Mouse (Mus musculus) MEL (cell line): Measurements from ENCODE around the gene Mmp15. TPM values are rescaled to one million over a fixed set of nuclear protein-coding genes. Genes with fewer than 3 reads are reported as not detected.

Source experiments
- DNase-seq: peaks from one replicate; pipeline ENCODE4 v3.0.0; 2011; ENCODE audit warnings: low read depth, low spot score
- H3K27ac ChIP-seq: 2 replicates; pipeline ENCODE4 v1.5.1; 2012; ENCODE audit warnings: low read depth, mild to moderate bottlenecking, control low read depth, low read length, moderate library complexity; ENCODE audit not compliant: control insufficient read depth
- H3K27me3 ChIP-seq, 2 experiments: fragments of 150-350 bp in 1 of 2; sonication (generic) in 1 of 2; 2 replicates each; pipeline ENCODE4 v1.6.1; 2012; ENCODE audit warnings: low read length in 2 of 2, mild to moderate bottlenecking in 2 of 2, improper control_type of control experiment in 1 of 2, moderate library complexity in 1 of 2; ENCODE audit not compliant: insufficient read depth in 2 of 2, control insufficient read depth in 1 of 2
- H3K36me3 ChIP-seq, 2 experiments: 2 replicates each; pipeline ENCODE4 v1.6.1; 2012 to 2014; ENCODE audit warnings: low read length in 2 of 2, improper control_type of control experiment in 1 of 2, inconsistent platforms in 1 of 2, mild to moderate bottlenecking in 1 of 2; ENCODE audit not compliant: insufficient read depth in 2 of 2, control insufficient read depth in 1 of 2
- H3K4me1 ChIP-seq, 2 experiments: fragments of 150-350 bp in 1 of 2; sonication (generic) in 1 of 2; 2 replicates each; pipeline ENCODE4 v1.6.1; 2012; ENCODE audit warnings: low read length in 2 of 2, improper control_type of control experiment in 1 of 2, mild to moderate bottlenecking in 1 of 2; ENCODE audit not compliant: insufficient read depth in 2 of 2, control insufficient read depth in 1 of 2
- H3K4me3 ChIP-seq, 2 experiments: fragments of 150-350 bp in 1 of 2; sonication (generic) in 1 of 2; 2 replicates each; pipeline ENCODE4 v1.5.1; 2012; ENCODE audit warnings: low read depth in 2 of 2, low read length in 2 of 2, mild to moderate bottlenecking in 2 of 2, moderate library complexity in 2 of 2, control low read depth in 1 of 2, improper control_type of control experiment in 1 of 2; ENCODE audit not compliant: control insufficient read depth in 1 of 2, insufficient read depth in 1 of 2
- H3K79me2 ChIP-seq: 2 replicates; pipeline ENCODE4 v1.6.1; 2012; ENCODE audit warnings: mild to moderate bottlenecking, low read length, moderate library complexity; ENCODE audit not compliant: control insufficient read depth, poor library complexity, insufficient read depth
- H3K9ac ChIP-seq: 2 replicates; pipeline ENCODE4 v1.6.1; 2012; ENCODE audit warnings: low read depth, mild to moderate bottlenecking, control low read depth, low read length, moderate library complexity; ENCODE audit not compliant: control insufficient read depth, poor library complexity, severe bottlenecking
- H3K9me3 ChIP-seq: fragments of 150-350 bp; sonication (generic); replicated peaks from 2 replicates; pipeline ENCODE4 v1.6.1; 2012; ENCODE audit warnings: mild to moderate bottlenecking, low read length, improper control_type of control experiment, moderate library complexity; ENCODE audit not compliant: insufficient read depth
- BHLHE40 ChIP-seq: IDR thresholded peaks from 2 replicates; pipeline ENCODE4 v1.6.1; 2012; ENCODE audit warnings: low read depth, mild to moderate bottlenecking, inconsistent platforms, low read length, improper control_type of control experiment, borderline replicate concordance
- CHD1 ChIP-seq: IDR thresholded peaks from 2 replicates; pipeline ENCODE4 v1.6.1; 2012; ENCODE audit warnings: low read depth, mild to moderate bottlenecking, inconsistent platforms, low read length, improper control_type of control experiment
- CHD2 ChIP-seq: IDR thresholded peaks from 2 replicates; pipeline ENCODE4 v1.6.1; 2011; ENCODE audit warnings: low read length, improper control_type of control experiment
- CTCF ChIP-seq, 3 experiments: IDR thresholded peaks in 2 of 3; conservative IDR thresholded peaks in 1 of 3; 2 replicates each; pipeline ENCODE4 v1.5.1; 2011 to 2012; ENCODE audit warnings: low read length in 3 of 3, low read depth in 2 of 3, mild to moderate bottlenecking in 2 of 3, improper control_type of control experiment in 1 of 3, inconsistent platforms in 1 of 3, mixed read lengths in 1 of 3, moderate library complexity in 1 of 3; ENCODE audit not compliant: control insufficient read depth in 1 of 3, insufficient read depth in 1 of 3, poor library complexity in 1 of 3, severe bottlenecking in 1 of 3
- ELF1 ChIP-seq: IDR thresholded peaks from 2 replicates; pipeline ENCODE4 v1.6.1; 2014; ENCODE audit warnings: low read depth, mild to moderate bottlenecking, inconsistent platforms, low read length, improper control_type of control experiment, moderate library complexity
- EP300 ChIP-seq, 2 experiments: IDR thresholded peaks; 2 replicates each; pipeline ENCODE4 v1.6.1; 2011; ENCODE audit warnings: improper control_type of control experiment in 2 of 2, low read length in 2 of 2, low read depth in 1 of 2, mild to moderate bottlenecking in 1 of 2
- ETS1 ChIP-seq: IDR thresholded peaks from 2 replicates; pipeline ENCODE4 v1.6.1; 2012; ENCODE audit warnings: low read depth, mild to moderate bottlenecking, inconsistent platforms, low read length, improper control_type of control experiment, moderate library complexity
- GABPA ChIP-seq: IDR thresholded peaks from 2 replicates; pipeline ENCODE4 v1.6.1; 2012; ENCODE audit warnings: low read depth, mild to moderate bottlenecking, inconsistent platforms, low read length, improper control_type of control experiment, moderate library complexity
- GATA1 ChIP-seq: IDR thresholded peaks from 2 replicates; pipeline ENCODE4 v1.6.1; 2011; ENCODE audit warnings: low read depth, low read length, improper control_type of control experiment
- HCFC1 ChIP-seq: IDR thresholded peaks from 2 replicates; pipeline ENCODE4 v1.6.1; 2012; ENCODE audit warnings: low read depth, mild to moderate bottlenecking, inconsistent platforms, low read length, improper control_type of control experiment, moderate library complexity
- MYB ChIP-seq: IDR thresholded peaks from 2 replicates; pipeline ENCODE4 v1.6.1; 2011; ENCODE audit warnings: mild to moderate bottlenecking, low read depth, low read length, improper control_type of control experiment
- NELFE ChIP-seq: IDR thresholded peaks from 2 replicates; pipeline ENCODE4 v1.6.1; 2011; ENCODE audit warnings: low read depth, low read length, improper control_type of control experiment
- POLR2A ChIP-seq, 2 experiments: IDR thresholded peaks; 2 replicates each; pipeline ENCODE4 v1.6.1; 2011 to 2012; ENCODE audit warnings: low read length in 2 of 2, mild to moderate bottlenecking in 2 of 2, control low read depth in 1 of 2, improper control_type of control experiment in 1 of 2, low read depth in 1 of 2, moderate library complexity in 1 of 2; ENCODE audit not compliant: control insufficient read depth in 1 of 2, insufficient read depth in 1 of 2, poor library complexity in 1 of 2
- POLR2AphosphoS2 ChIP-seq: IDR thresholded peaks from 2 replicates; pipeline ENCODE4 v1.6.1; 2011; ENCODE audit warnings: low read length, improper control_type of control experiment
- POLR2AphosphoS5 ChIP-seq: IDR thresholded peaks from 2 replicates; pipeline ENCODE4 v1.6.1; 2012; ENCODE audit warnings: low read depth, borderline replicate concordance, mild to moderate bottlenecking, inconsistent platforms, low read length, moderate library complexity, mixed read lengths
- RAD21 ChIP-seq: IDR thresholded peaks from 2 replicates; pipeline ENCODE4 v1.6.1; 2011; ENCODE audit warnings: mild to moderate bottlenecking, low read depth, low read length, improper control_type of control experiment
- RCOR1 ChIP-seq: IDR thresholded peaks from 2 replicates; pipeline ENCODE4 v1.6.1; 2012; ENCODE audit warnings: low read depth, mild to moderate bottlenecking, inconsistent platforms, low read length, improper control_type of control experiment
- SIN3A ChIP-seq: IDR thresholded peaks from 2 replicates; pipeline ENCODE4 v1.6.1; 2012; ENCODE audit warnings: low read length, improper control_type of control experiment, inconsistent platforms
- SMC3 ChIP-seq: IDR thresholded peaks from 2 replicates; pipeline ENCODE4 v1.6.1; 2011; ENCODE audit warnings: low read depth, low read length, improper control_type of control experiment
- TCF12 ChIP-seq: IDR thresholded peaks from 2 replicates; pipeline ENCODE4 v1.6.1; 2014; ENCODE audit warnings: low read depth, mild to moderate bottlenecking, inconsistent platforms, low read length, improper control_type of control experiment, moderate library complexity
- USF1 ChIP-seq: IDR thresholded peaks from 2 replicates; pipeline ENCODE4 v1.6.1; 2014; ENCODE audit warnings: low read depth, mild to moderate bottlenecking, inconsistent platforms, low read length, improper control_type of control experiment, moderate library complexity
- USF2 ChIP-seq, 2 experiments: IDR thresholded peaks; 2 replicates each; pipeline ENCODE4 v1.6.1; 2011 to 2012; ENCODE audit warnings: improper control_type of control experiment in 2 of 2, low read length in 2 of 2, borderline replicate concordance in 1 of 2, inconsistent platforms in 1 of 2, low read depth in 1 of 2, mild to moderate bottlenecking in 1 of 2; ENCODE audit not compliant: insufficient read depth in 1 of 2
- ZC3H11A ChIP-seq: IDR thresholded peaks from 2 replicates; pipeline ENCODE4 v1.6.1; 2012; ENCODE audit warnings: low read depth, mild to moderate bottlenecking, inconsistent platforms, low read length, improper control_type of control experiment
- ZKSCAN1 ChIP-seq: IDR thresholded peaks from 2 replicates; pipeline ENCODE4 v1.6.1; 2012; ENCODE audit warnings: low read depth, mild to moderate bottlenecking, inconsistent platforms, low read length, improper control_type of control experiment, moderate library complexity
- ZNF384 ChIP-seq: IDR thresholded peaks from 2 replicates; pipeline ENCODE4 v1.6.1; 2012; ENCODE audit warnings: low read depth, mild to moderate bottlenecking, inconsistent platforms, low read length, improper control_type of control experiment
- polyA plus RNA-seq, 2 experiments: library from polyadenylated mRNA; stranded (reverse) in 1 of 2; unstranded in 1 of 2; fragments of >175 nt in 1 of 2; fragments of >200 nt in 1 of 2; gene quantifications; 2 replicates each; pipeline versions ENCODE4 v1.2.1 to v1.2.4; 2012; ENCODE audit warnings: low replicate concordance in 2 of 2, low read depth in 1 of 2; ENCODE audit not compliant: insufficient read length in 2 of 2, insufficient read depth in 1 of 2, missing spikeins in 1 of 2
- total RNA-seq: library from RNA; depleted of rRNA; stranded (reverse); fragments of 300-350 nt; gene quantifications from 2 replicates; pipeline ENCODE4 v1.2.3, GENCODE M21; 2012

The Mmp15 gene
- total and polyA plus RNA-seq, 3 experiments = 0.01 TPM; not detected in 2

- Histone ChIP-seq H3K27me3 (no peaks in the 10 kb centered on the region), H3K79me2 (no peaks in the 10 kb centered on the region), H3K4me1 (no peaks in the 10 kb centered on the region), H3K27ac (no peak overlapping the region), H3K9me3 (no peaks in the 10 kb centered on the region), H3K4me3 (no peak overlapping the region), H3K9ac (no peak overlapping the region), H3K36me3 (no peaks in the 10 kb centered on the region; a peak in 1 of 4 replicates)
- TF ChIP-seq SIN3A = no peak
- no peak for TF ChIP-seq USF2 (IDR thresholded peaks at IDR 0.05; ENCODE audit: borderline replicate concordance in 1 of 2, insufficient read depth in 1 of 2, low read depth in 1 of 2, low read length in 2 of 2)
- TF ChIP-seq BHLHE40 = no peak
- TF ChIP-seq ELF1 = no peak
- TF ChIP-seq ETS1 = no peak
- no peak for TF ChIP-seq POLR2AphosphoS2
- TF ChIP-seq TCF12 = no peak
- no peak for TF ChIP-seq ZKSCAN1
- no peak for TF ChIP-seq GATA1
- no peak for TF ChIP-seq POLR2AphosphoS5
- TF ChIP-seq USF1 = no peak
- TF ChIP-seq HCFC1 = no peak
- DNase-seq = no peak
Observed at GRCm38 (mm10) chr8:95341721-95342120, 10.3 kb upstream of the Mmp15 start.

- Histone ChIP-seq H3K9ac (no peak overlapping the region), H3K27ac (no peak overlapping the region), H3K36me3 (no peaks in the 10 kb centered on the region), H3K4me3 (no peak overlapping the region), H3K9me3 (no peaks in the 10 kb centered on the region), H3K79me2 (no peaks in the 10 kb centered on the region), H3K4me1 (no peaks in the 10 kb centered on the region), H3K27me3 (no peaks in the 10 kb centered on the region)
- no peak for DNase-seq
- TF ChIP-seq GABPA = no peak
- TF ChIP-seq NELFE = no peak
- no peak for TF ChIP-seq CHD1
- TF ChIP-seq CHD2 = no peak
- TF ChIP-seq RAD21 = no peak
- TF ChIP-seq BHLHE40 = no peak
- no peak for TF ChIP-seq ZC3H11A
- no peak for TF ChIP-seq USF1
- peak; percentile 16 to 21 (median 17); a peak in 4 of 6 replicates for TF ChIP-seq CTCF (IDR thresholded peaks at IDR 0.05 in 2 of 3, conservative IDR thresholded peaks at IDR 0.05 in 1 of 3; ENCODE audit: control insufficient read depth in 1 of 3, insufficient read depth in 1 of 3, low read depth in 2 of 3, low read length in 3 of 3, poor library complexity in 1 of 3, severe bottlenecking in 1 of 3)
- no peak for TF ChIP-seq RCOR1
- TF ChIP-seq ELF1 = no peak
- TF ChIP-seq MYB = no peak
- peak; percentile 22; the same call in 1 of the 2 replicates for TF ChIP-seq SMC3
- TF ChIP-seq EP300 (IDR thresholded peaks at IDR 0.05; ENCODE audit: low read depth in 1 of 2, low read length in 2 of 2) = no peak
- no peak for TF ChIP-seq POLR2A (IDR thresholded peaks at IDR 0.05; ENCODE audit: control insufficient read depth in 1 of 2, insufficient read depth in 1 of 2, low read depth in 1 of 2, low read length in 2 of 2, poor library complexity in 1 of 2)
- TF ChIP-seq ZNF384 = no peak
Observed at GRCm38 (mm10) chr8:95344668-95345067, 7.4 kb upstream of the Mmp15 start.
